16 mouse cellular contexts compared by ENCODE assay signal in genomic region chr7:130211411-130211810, GRCm38 (mm10).
"Had no signal": no experiment of that assay in that cellular context is flagged by ENCODE, and none has a peak within 500 bp of the region (broad histone marks: within the 10 kb centered on the region; RNA-seq: fewer than 3 reads in every experiment).

No protein-coding gene starts in this region.

- H3K27me3 ChIP-seq: lung, embryonic 15.5 days; megakaryocyte, embryonic 14.5 days; neural tube, embryonic 12.5 days; stomach, embryonic 15.5 days had no signal

- H3K27ac ChIP-seq: lung, embryonic 15.5 days; macrophage; midbrain, embryonic 13.5 days; midbrain, embryonic 15.5 days; neural tube, embryonic 12.5 days; stomach, embryonic 15.5 days; stomach, postnatal 0 days had no signal

- H3K9ac ChIP-seq: lung, embryonic 15.5 days; midbrain, embryonic 13.5 days; midbrain, embryonic 15.5 days; neural tube, embryonic 12.5 days; stomach, embryonic 15.5 days had no signal

- H3K4me2 ChIP-seq: lung, embryonic 15.5 days; midbrain, embryonic 11.5 days; midbrain, embryonic 13.5 days; midbrain, embryonic 15.5 days; neural tube, embryonic 12.5 days; stomach, embryonic 15.5 days had no signal

- H3K4me1 ChIP-seq: megakaryocyte, embryonic 14.5 days had no signal

- H3K9me3 ChIP-seq: lung, embryonic 15.5 days; midbrain, embryonic 13.5 days; midbrain, embryonic 15.5 days; neural tube, embryonic 12.5 days; stomach, embryonic 15.5 days had no signal

- H3K4me3 ChIP-seq: lung, embryonic 15.5 days; megakaryocyte, embryonic 14.5 days; midbrain, embryonic 13.5 days; midbrain, embryonic 15.5 days; neural tube, embryonic 12.5 days; stomach, embryonic 15.5 days had no signal

- DNase-seq: lung, postnatal 14 days; lung, postnatal 36 days; right cerebral cortex, postnatal 14 days; thymus, adult 2 months; thymus, postnatal 25 days; thymus, postnatal 4 days had no signal

- H3K36me3 ChIP-seq: midbrain, embryonic 13.5 days; midbrain, embryonic 15.5 days; stomach, embryonic 15.5 days had no signal

- ATAC-seq: lung, postnatal 0 days; midbrain, embryonic 13.5 days; midbrain, embryonic 15.5 days had no signal
